In genomic region chr11:24164065-24164464, GRCm38 (mm10) we compare ENCODE assay signal across 23 mouse cellular contexts.
DNase-seq lines count a peak whose midpoint lies in the region; ATAC-seq and TF ChIP-seq lines count a peak whose summit lies in the region.
"Had no signal": no experiment of that assay in that cellular context is flagged by ENCODE, and none has a peak within 500 bp of the region (broad histone marks: within the 10 kb centered on the region; RNA-seq: fewer than 3 reads in every experiment).

No protein-coding gene starts in this region.

- TF ChIP-seq CTCF in forebrain, postnatal 0 days (IDR thresholded peaks at IDR 0.05; ENCODE audit: low read depth): no peak
- no peak for TF ChIP-seq CTCF in left cerebral cortex, adult 2 months (IDR thresholded peaks at IDR 0.05)

- no peak overlapping the region for H3K4me2 ChIP-seq in forebrain, embryonic 11.5 days (ENCODE audit: low read depth, low read length, severe bottlenecking)
- no peak overlapping the region for H3K4me2 ChIP-seq in forebrain, postnatal 0 days (ENCODE audit: low read depth)
- no peak overlapping the region for H3K4me2 ChIP-seq in midbrain, embryonic 11.5 days
- H3K4me2 ChIP-seq in midbrain, embryonic 15.5 days: no peak overlapping the region
- H3K4me2 ChIP-seq: limb, embryonic 13.5 days; lung, embryonic 14.5 days had no signal

- DNase-seq in forebrain, embryonic 11.5 days (ENCODE audit: low spot score): no peak
- no peak for DNase-seq in forebrain, postnatal 0 days
- DNase-seq in left cerebral cortex, adult 2 months (ENCODE audit: extremely low spot score in 1 of 2, low spot score in 2 of 2): peak in 1 of 2 experiments; percentile 10
- DNase-seq in left cerebral cortex, postnatal 36 days (ENCODE audit: low spot score in 2 of 2): no peak
- DNase-seq in midbrain, embryonic 11.5 days (ENCODE audit: low spot score, missing footprints): no peak
- DNase-seq in ZHBTc4 (ENCODE audit: low read depth, low spot score): peak; percentile 16
- DNase-seq: adrenal gland, postnatal 10 days; cerebellum, adult 8-10 months; cerebellum, postnatal 36 days; kidney, adult 11 months; lung, embryonic 14.5 days; lung, postnatal 36 days; thymus, adult 18-20 months; thymus, postnatal 36 days had no signal

- peaks cover 6% of the 10 kb centered on the region for H3K36me3 ChIP-seq in forebrain, embryonic 11.5 days (ENCODE audit: control insufficient read depth, insufficient read depth, low read length)
- peaks cover 24% of the 10 kb centered on the region for H3K36me3 ChIP-seq in forebrain, postnatal 0 days (ENCODE audit: insufficient read depth)
- H3K36me3 ChIP-seq in midbrain, embryonic 11.5 days (ENCODE audit: control insufficient read depth, insufficient read depth, low read length): peaks cover 14% of the 10 kb centered on the region; the same call in 1 of the 2 replicates
- peaks cover 7% of the 10 kb centered on the region; the same call in 1 of the 2 replicates for H3K36me3 ChIP-seq in midbrain, embryonic 15.5 days (replicated peaks)

- no peaks in the 10 kb centered on the region for H3K27me3 ChIP-seq in forebrain, embryonic 11.5 days (ENCODE audit: control insufficient read depth, insufficient read depth, low read length)
- H3K27me3 ChIP-seq in forebrain, postnatal 0 days (ENCODE audit: insufficient read depth, low read length): no peaks in the 10 kb centered on the region
- H3K27me3 ChIP-seq in midbrain, embryonic 11.5 days (ENCODE audit: control insufficient read depth, insufficient read depth, low read length): no peaks in the 10 kb centered on the region
- H3K27me3 ChIP-seq in midbrain, embryonic 15.5 days (replicated peaks): no peaks in the 10 kb centered on the region
- H3K27me3 ChIP-seq: limb, embryonic 13.5 days; megakaryocyte, embryonic 14.5 days had no signal

- no peak overlapping the region for H3K9ac ChIP-seq in forebrain, embryonic 11.5 days (ENCODE audit: low read length)
- H3K9ac ChIP-seq in forebrain, postnatal 0 days: no peak overlapping the region
- no peak overlapping the region for H3K9ac ChIP-seq in midbrain, embryonic 11.5 days (ENCODE audit: low read length)
- H3K9ac ChIP-seq in midbrain, embryonic 15.5 days: no peak overlapping the region
- H3K9ac ChIP-seq: limb, embryonic 13.5 days; lung, embryonic 14.5 days had no signal

- H3K9me3 ChIP-seq in forebrain, embryonic 11.5 days (ENCODE audit: control insufficient read depth, low read length): no peaks in the 10 kb centered on the region
- H3K9me3 ChIP-seq in forebrain, postnatal 0 days (ENCODE audit: low read length): no peaks in the 10 kb centered on the region
- no peaks in the 10 kb centered on the region for H3K9me3 ChIP-seq in midbrain, embryonic 11.5 days (ENCODE audit: control insufficient read depth, low read length)
- no peaks in the 10 kb centered on the region for H3K9me3 ChIP-seq in midbrain, embryonic 15.5 days
- H3K9me3 ChIP-seq: heart, embryonic 10.5 days; limb, embryonic 13.5 days; megakaryocyte, embryonic 14.5 days had no signal

- WGBS in forebrain, embryonic 11.5 days: 98% methylated on average over 26 of the region's 26 CpGs
- WGBS in forebrain, postnatal 0 days: 97% methylated on average over 26 of the region's 26 CpGs
- WGBS in midbrain, embryonic 11.5 days: 97% methylated on average over 26 of the region's 26 CpGs
- WGBS in midbrain, embryonic 15.5 days: 96% methylated on average over 26 of the region's 26 CpGs

- peak; percentile 22; the same call in 1 of the 2 replicates for ATAC-seq in forebrain, embryonic 11.5 days (replicated peaks; ENCODE audit: low FRiP score)
- ATAC-seq in forebrain, postnatal 0 days: no peak
- ATAC-seq in midbrain, embryonic 11.5 days (ENCODE audit: low FRiP score): peak; percentile 29; the same call in 1 of the 2 replicates
- no peak; the same call in 1 of the 2 replicates for ATAC-seq in midbrain, embryonic 15.5 days (replicated peaks)
- ATAC-seq in monocyte, adult 5-6 weeks (replicated peaks; ENCODE audit: insufficient number of reproducible peaks, low FRiP score, low TSS enrichment, poor library complexity, severe bottlenecking): no peak
- ATAC-seq: forebrain, embryonic 14.5 days; midbrain, embryonic 16.5 days; Patski had no signal

- no peak overlapping the region for H3K27ac ChIP-seq in forebrain, embryonic 11.5 days (ENCODE audit: low read depth, low read length)
- H3K27ac ChIP-seq in forebrain, postnatal 0 days (ENCODE audit: low read depth, low read length): no peak overlapping the region
- peak overlapping the region; percentile 12; the same call in 1 of the 2 replicates for H3K27ac ChIP-seq in left cerebral cortex, adult 2 months
- no peak overlapping the region for H3K27ac ChIP-seq in midbrain, embryonic 11.5 days (ENCODE audit: low read depth, low read length)
- no peak overlapping the region for H3K27ac ChIP-seq in midbrain, embryonic 15.5 days
- H3K27ac ChIP-seq: heart, embryonic 10.5 days; kidney, postnatal 0 days; limb, embryonic 13.5 days had no signal

- intact Hi-C loops in left cerebral cortex, adult 2 months (cut with DNase I): no loop called here
- intact Hi-C loops in left cerebral cortex, postnatal 36 days (cut with DNase I): no loop called here

- H3K4me1 ChIP-seq in forebrain, embryonic 11.5 days (replicated peaks; ENCODE audit: control insufficient read depth, insufficient read depth, low read length): peaks cover 3% of the 10 kb centered on the region; the same call in 1 of the 2 replicates
- H3K4me1 ChIP-seq in forebrain, postnatal 0 days (ENCODE audit: insufficient read depth): peaks cover 39% of the 10 kb centered on the region
- peaks cover 7% of the 10 kb centered on the region for H3K4me1 ChIP-seq in midbrain, embryonic 11.5 days (ENCODE audit: control insufficient read depth, insufficient read depth, low read length)
- peaks cover 28% of the 10 kb centered on the region for H3K4me1 ChIP-seq in midbrain, embryonic 15.5 days

- no peak overlapping the region for H3K4me3 ChIP-seq in forebrain, embryonic 11.5 days (ENCODE audit: low read depth, low read length)
- H3K4me3 ChIP-seq in forebrain, postnatal 0 days (ENCODE audit: low read depth, low read length): no peak overlapping the region
- no peak overlapping the region for H3K4me3 ChIP-seq in left cerebral cortex, adult 2 months
- H3K4me3 ChIP-seq in midbrain, embryonic 11.5 days (ENCODE audit: low read depth, low read length): no peak overlapping the region
- no peak overlapping the region for H3K4me3 ChIP-seq in midbrain, embryonic 15.5 days
- H3K4me3 ChIP-seq: heart, embryonic 10.5 days; limb, embryonic 13.5 days; megakaryocyte, embryonic 14.5 days had no signal

Comparison
In these comparisons a context has a peak if more than half of its experiments do, and no peak if none do; other contexts are left out.
1. ATAC-seq: peak in forebrain, embryonic 11.5 days (single experiment) and midbrain, embryonic 11.5 days (single experiment); none in forebrain, postnatal 0 days (single experiment), midbrain, embryonic 15.5 days (single experiment) and monocyte, adult 5-6 weeks (single experiment).